Comparison of ENCODE assay signal across 16 mouse cellular contexts in genomic region chr5:44643079-44643478, GRCm38 (mm10).
"Had no signal": no experiment of that assay in that cellular context is flagged by ENCODE, and none has a peak within 500 bp of the region (broad histone marks: within the 10 kb centered on the region; RNA-seq: fewer than 3 reads in every experiment).

No protein-coding gene starts in this region.

- H3K9me3 ChIP-seq: neural tube, embryonic 12.5 days; neural tube, embryonic 13.5 days; neural tube, embryonic 15.5 days; stomach, embryonic 15.5 days had no signal

- H3K27ac ChIP-seq: neural tube, embryonic 12.5 days; neural tube, embryonic 13.5 days; neural tube, embryonic 15.5 days; stomach, embryonic 15.5 days; stomach, postnatal 0 days had no signal

- DNase-seq: right cerebral cortex, adult 18-20 months; right cerebral cortex, postnatal 14 days; right cerebral cortex, postnatal 25 days; right cerebral cortex, postnatal 4 days; spleen, adult 18-20 months; thymus, adult 18-20 months; thymus, adult 2 months; thymus, postnatal 14 days; thymus, postnatal 25 days; thymus, postnatal 36 days; thymus, postnatal 4 days had no signal

- H3K4me3 ChIP-seq: neural tube, embryonic 12.5 days; neural tube, embryonic 13.5 days; neural tube, embryonic 15.5 days; stomach, embryonic 15.5 days had no signal

- H3K9ac ChIP-seq: neural tube, embryonic 12.5 days; neural tube, embryonic 13.5 days; neural tube, embryonic 15.5 days; stomach, embryonic 15.5 days had no signal

- H3K4me1 ChIP-seq: neural tube, embryonic 12.5 days had no signal

- H3K4me2 ChIP-seq: neural tube, embryonic 12.5 days; neural tube, embryonic 13.5 days; neural tube, embryonic 15.5 days; stomach, embryonic 15.5 days had no signal

- H3K27me3 ChIP-seq: neural tube, embryonic 12.5 days; neural tube, embryonic 13.5 days; neural tube, embryonic 15.5 days; stomach, embryonic 15.5 days had no signal

- H3K36me3 ChIP-seq: neural tube, embryonic 12.5 days; neural tube, embryonic 13.5 days; neural tube, embryonic 15.5 days; stomach, embryonic 15.5 days had no signal
